Mouse (Mus musculus) brain, embryonic 14.5 days (tissue): ENCODE data around the gene B4galt2. TPM values are rescaled to one million over a fixed set of nuclear protein-coding genes. Genes with fewer than 3 reads are reported as not detected.

Experiments used
- DNase-seq: peaks from one replicate; pipeline ENCODE4 v3.0.0-alpha.2; 2011; ENCODE audit warnings: low read depth
- CTCF ChIP-seq: fragments of 200-500 bp; IDR thresholded peaks from 2 replicates; pipeline ENCODE4 v1.5.1; 2012; ENCODE audit warnings: inconsistent platforms, mild to moderate bottlenecking, moderate library complexity, borderline replicate concordance; ENCODE audit not compliant: insufficient read depth, insufficient read length; ENCODE audit errors: extremely low read depth
- POLR2A ChIP-seq: fragments of 200-500 bp; IDR thresholded peaks from 2 replicates; pipeline ENCODE4 v1.6.1; 2012; ENCODE audit warnings: mild to moderate bottlenecking, inconsistent platforms, borderline replicate concordance; ENCODE audit not compliant: poor library complexity, insufficient read depth, insufficient read length, severe bottlenecking; ENCODE audit errors: extremely low read depth
- polyA plus RNA-seq: library from polyadenylated mRNA; depleted of rRNA; stranded (reverse); fragments of >200 nt; gene quantifications from 2 replicates; pipeline ENCODE4 v1.2.3, GENCODE M21; 2012

B4galt2 gene
- polyA plus RNA-seq, 1 experiment, result 175 TPM

DNA sequence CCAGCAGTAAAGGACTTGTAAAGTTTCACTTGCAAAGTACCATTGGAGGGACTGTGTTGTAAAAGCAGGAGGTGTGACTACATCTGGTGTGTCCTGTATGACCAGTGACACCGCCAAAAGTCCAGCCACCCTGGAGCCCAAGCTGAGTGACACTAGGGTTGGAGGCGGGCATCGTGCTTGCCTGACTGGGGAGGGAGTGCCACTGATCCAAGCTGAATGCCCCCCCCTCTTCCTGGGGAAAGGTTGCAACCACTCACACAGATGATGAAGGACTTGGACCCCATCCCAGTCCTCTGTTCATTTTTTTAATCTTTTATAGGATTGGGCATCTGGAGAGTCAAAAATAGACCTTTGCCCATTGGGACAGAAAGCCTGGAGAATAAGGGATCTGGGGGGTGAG lies 41.7 kb downstream of the B4galt2 start:
- no peak for DNase-seq
- TF ChIP-seq CTCF (no peak), POLR2A (no peak)

DNA sequence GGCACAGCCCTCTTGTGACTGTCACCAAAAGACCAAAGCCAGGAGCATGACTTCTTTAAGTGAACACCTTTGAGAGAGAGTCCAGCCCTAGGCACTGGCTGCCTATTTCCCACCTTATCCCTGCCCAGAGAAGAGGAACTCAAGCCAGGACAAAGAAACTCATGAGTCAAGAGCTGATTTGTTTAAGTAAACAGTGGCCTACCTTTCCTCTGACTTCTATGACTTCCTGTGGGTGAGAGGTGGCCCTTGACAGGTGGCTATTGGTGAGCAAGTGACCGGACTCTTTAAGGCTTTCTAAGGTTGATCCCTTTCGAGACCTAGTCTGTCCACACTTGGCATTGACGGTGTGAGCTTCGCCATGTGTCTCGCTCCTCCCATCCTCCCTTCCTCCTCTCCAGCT lies 42.5 kb downstream of the B4galt2 start:
- TF ChIP-seq CTCF (no peak), POLR2A (no peak)

DNA sequence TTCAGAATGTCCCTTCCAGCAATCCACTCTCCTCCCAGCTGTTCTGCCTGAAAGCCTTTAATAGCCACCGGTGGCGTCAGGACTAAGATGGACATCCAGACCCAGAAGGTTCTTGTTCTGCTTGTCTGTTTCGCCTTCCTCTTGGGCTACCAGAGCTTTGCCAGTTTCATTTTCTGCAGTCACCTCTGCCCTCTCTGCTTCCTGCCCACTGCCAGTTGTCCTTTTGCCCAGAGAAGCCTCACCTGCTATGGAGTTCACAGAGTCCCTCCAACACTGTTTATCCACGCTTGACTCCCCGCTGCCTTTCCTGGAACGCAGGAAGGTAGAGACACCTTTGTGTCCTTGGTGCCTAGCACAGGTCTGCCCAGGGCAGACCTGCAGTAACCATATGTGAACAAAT lies 43.9 kb downstream of the B4galt2 start:
- TF ChIP-seq CTCF (no peak), POLR2A (no peak)
- no peak for DNase-seq

More for the DNA sequence above, 42.5 kb downstream of the B4galt2 start:
- no peak for DNase-seq

GRCm38 (mm10) chr4:117837271-117837670 lies 46.0 kb downstream of the B4galt2 start:
- DNase-seq, result no peak
- TF ChIP-seq POLR2A (no peak), CTCF (no peak)

GRCm38 (mm10) chr4:117836204-117836767 lies 47.0 kb downstream of the B4galt2 start:
- DNase-seq, result peak; percentile 94
- 0 out of 2 replicates have a peak, but pooled peaks have one; percentile 41 for TF ChIP-seq POLR2A
- no peak for TF ChIP-seq CTCF

- TF ChIP-seq CTCF (no peak), POLR2A (peak; percentile 23; the same call in 1 of the 2 replicates)
- DNase-seq, result peak; percentile 56
Observed at GRCm38 (mm10) chr4:117835531-117836111, 47.7 kb downstream of the B4galt2 start.

GRCm38 (mm10) chr4:117834845-117835530 lies 48.3 kb downstream of the B4galt2 start:
- no peak for TF ChIP-seq POLR2A
- TF ChIP-seq CTCF, result peak; percentile 18; the same call in 1 of the 2 replicates
- peak; percentile 90 for DNase-seq

GRCm38 (mm10) chr4:117834457-117834844 lies 48.8 kb downstream of the B4galt2 start, which contains the start of gene Slc6a9:
Slc6a9 (plus strand) TSS chr4:117834506.
- TF ChIP-seq CTCF, result no peak
- TF ChIP-seq POLR2A, result no peak
- no peak for DNase-seq

DNA sequence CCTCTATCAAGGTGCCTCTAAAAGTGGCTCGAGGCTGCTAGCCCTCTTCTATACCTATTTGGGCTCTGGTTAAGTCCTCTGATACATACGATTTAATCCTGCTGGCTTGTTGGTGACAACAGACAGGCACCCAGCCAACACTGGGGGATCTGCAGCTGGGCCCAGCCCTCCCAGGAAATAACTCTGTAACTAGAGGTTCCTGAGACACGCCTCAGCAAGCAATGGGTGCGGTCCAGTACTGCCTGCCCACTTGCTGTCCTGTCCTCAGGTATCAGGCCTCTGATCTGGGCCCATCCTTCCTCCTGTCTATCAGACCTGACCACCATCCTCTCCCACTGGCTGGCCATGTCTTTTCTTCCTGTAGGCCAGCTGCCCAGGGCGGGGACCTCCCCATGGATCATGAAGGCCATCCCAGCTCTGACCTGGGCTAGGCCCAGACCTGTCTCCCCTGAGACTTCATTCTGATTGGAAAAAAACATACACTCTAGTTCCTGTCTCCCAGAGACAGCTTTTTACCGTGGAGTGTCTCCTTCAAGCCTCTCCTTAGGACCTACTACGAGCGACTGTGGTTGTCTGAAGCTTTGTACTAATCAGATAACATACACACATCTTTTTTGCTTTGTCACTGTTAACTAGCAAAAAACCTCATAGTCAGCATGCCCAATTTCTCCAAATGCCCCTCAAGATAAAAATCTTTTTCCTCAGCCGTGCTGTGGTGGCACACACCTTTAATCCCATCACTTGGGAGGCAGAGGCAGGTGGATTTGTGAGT lies 51.2 kb downstream of the B4galt2 start:
- TF ChIP-seq POLR2A, result no peak
- TF ChIP-seq CTCF, result no peak

GRCm38 (mm10) chr4:117831499-117831898 lies 51.8 kb downstream of the B4galt2 start:
- DNase-seq, result no peak
- TF ChIP-seq POLR2A (no peak), CTCF (no peak)

More for the DNA sequence above, 51.2 kb downstream of the B4galt2 start:
- no peak for DNase-seq

DNA sequence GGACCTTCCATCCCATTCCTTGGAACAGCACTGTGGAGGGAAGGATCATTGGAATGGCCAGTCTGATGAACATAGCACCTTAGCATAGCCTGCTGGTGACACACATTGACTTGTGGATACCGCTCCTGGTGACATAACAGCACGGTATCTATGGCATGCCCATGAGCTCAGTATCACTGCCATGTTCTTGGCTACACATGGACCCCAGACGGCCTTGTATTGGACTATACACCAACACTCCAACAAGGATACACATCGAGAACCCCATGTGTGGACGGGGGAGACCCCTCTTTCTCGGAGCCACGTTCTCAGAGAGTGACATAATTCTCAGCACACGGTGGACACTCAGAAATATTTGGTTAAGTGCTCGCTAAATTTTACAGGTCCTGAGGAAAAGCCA lies 52.5 kb downstream of the B4galt2 start:
- TF ChIP-seq POLR2A (no peak), CTCF (no peak)
- no peak for DNase-seq
